Mouse (Mus musculus) spleen, adult 18-20 months (tissue): Measurements from ENCODE around the gene Gpc2.
A peak's percentile ranks its signal among the peaks of the same experiment; 100 is the strongest.

Experiments
- DNase-seq, 2 experiments: peaks; one replicate each; pipeline ENCODE4 v3.0.0; 2022; ENCODE audit warnings: mixed read lengths in 2 of 2

Gpc2 gene

GRCm38 (mm10) chr5:138279585-138280424 lies at the start of gene Gpc2, which contains the start of the genes Gm43720 and Stag3:
TSS of gene Gpc2 (minus strand) at chr5:138280005.
TSS of gene Gm43720 (minus strand) at chr5:138279958.
TSS of gene Stag3 (plus strand) at chr5:138280240.
- peak; percentile 73 to 74 for DNase-seq

- no peak for DNase-seq
Observed at GRCm38 (mm10) chr5:138312795-138313194, 33.0 kb upstream of the Gpc2 start.

GRCm38 (mm10) chr5:138299613-138300012 lies 19.8 kb upstream of the Gpc2 start:
- DNase-seq: no peak

GRCm38 (mm10) chr5:138294158-138294557 lies 14.4 kb upstream of the Gpc2 start:
- DNase-seq: no peak

GRCm38 (mm10) chr5:138291638-138292037 lies 11.8 kb upstream of the Gpc2 start:
- no peak for DNase-seq

- no peak for DNase-seq
Observed at GRCm38 (mm10) chr5:138287861-138288260, 8.1 kb upstream of the Gpc2 start.

GRCm38 (mm10) chr5:138283540-138283939 lies 3.7 kb upstream of the Gpc2 start:
- DNase-seq: no peak

- no peak for DNase-seq
Observed at GRCm38 (mm10) chr5:138281798-138282197, 2.0 kb upstream of the Gpc2 start.

- no peak for DNase-seq
Observed at GRCm38 (mm10) chr5:138280829-138281228, 1.0 kb upstream of the Gpc2 start.

- no peak for DNase-seq
Observed at GRCm38 (mm10) chr5:138280425-138280768, 592 bp upstream of the Gpc2 start.

GRCm38 (mm10) chr5:138277994-138278393 lies 1.8 kb downstream of the Gpc2 start:
- no peak for DNase-seq

GRCm38 (mm10) chr5:138275216-138276050 lies 4.4 kb downstream of the Gpc2 start:
- no peak for DNase-seq

- DNase-seq: no peak
Observed at GRCm38 (mm10) chr5:138274186-138274585, 5.6 kb downstream of the Gpc2 start.

GRCm38 (mm10) chr5:138272409-138272923 lies 7.3 kb downstream of the Gpc2 start, which contains the start of gene Gal3st4:
TSS of gene Gal3st4 (minus strand) at chr5:138272840.
- no peak for DNase-seq

GRCm38 (mm10) chr5:138271232-138271631 lies 8.6 kb downstream of the Gpc2 start:
- no peak for DNase-seq

GRCm38 (mm10) chr5:138268980-138269379 lies 10.8 kb downstream of the Gpc2 start:
- no peak for DNase-seq

- DNase-seq: no peak
Observed at GRCm38 (mm10) chr5:138267114-138267513, 12.7 kb downstream of the Gpc2 start.

GRCm38 (mm10) chr5:138265712-138266111 lies 14.1 kb downstream of the Gpc2 start:
- DNase-seq: no peak

- DNase-seq: no peak
Observed at GRCm38 (mm10) chr5:138264207-138264578, 15.6 kb downstream of the Gpc2 start.

- peak; percentile 88 to 94 for DNase-seq
Observed at GRCm38 (mm10) chr5:138263260-138264206, 16.3 kb downstream of the Gpc2 start, which contains the start of gene BC037034. TSS of gene BC037034 (minus strand) at chr5:138264033.

- no peak for DNase-seq
Observed at GRCm38 (mm10) chr5:138262582-138263240, 17.1 kb downstream of the Gpc2 start.

GRCm38 (mm10) chr5:138262001-138262400 lies 17.8 kb downstream of the Gpc2 start:
- no peak for DNase-seq
